Mouse (Mus musculus): ENCODE data around the gene Prdx5. TPM values are rescaled to one million over a fixed set of nuclear protein-coding genes. Genes with fewer than 3 reads are reported as not detected.

The Prdx5 gene
- polyA plus RNA-seq, 1 experiment: 169 TPM

DNA sequence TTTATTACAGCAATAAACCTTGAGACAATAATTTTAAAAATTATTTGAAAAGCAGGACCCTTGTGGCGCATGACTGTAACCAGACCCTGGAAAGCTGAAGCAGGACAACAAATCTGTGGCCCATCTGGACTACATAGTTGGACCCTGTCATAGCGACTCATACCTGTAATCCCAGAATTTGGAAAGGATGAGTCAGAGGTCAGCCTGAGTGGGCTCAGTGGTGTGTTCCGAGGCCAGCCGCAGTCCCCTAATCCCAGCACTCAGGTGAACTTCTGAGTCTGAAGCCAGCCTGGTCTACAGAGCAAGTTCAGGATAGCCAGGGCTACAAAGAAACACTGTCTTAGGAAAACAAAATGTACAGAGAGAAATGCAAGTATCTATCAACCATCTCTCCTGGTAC, 48.5 kb downstream of the Prdx5 start:
- TF ChIP-seq CTCF (IDR thresholded peaks at IDR 0.05; ENCODE audit: borderline replicate concordance, extremely low read depth, insufficient read depth, insufficient read length) (no peak), POLR2A (IDR thresholded peaks at IDR 0.05; ENCODE audit: borderline replicate concordance, extremely low read depth, insufficient read depth, insufficient read length, poor library complexity, severe bottlenecking) (no peak)
- no peak for DNase-seq (ENCODE audit: low read depth)

DNA sequence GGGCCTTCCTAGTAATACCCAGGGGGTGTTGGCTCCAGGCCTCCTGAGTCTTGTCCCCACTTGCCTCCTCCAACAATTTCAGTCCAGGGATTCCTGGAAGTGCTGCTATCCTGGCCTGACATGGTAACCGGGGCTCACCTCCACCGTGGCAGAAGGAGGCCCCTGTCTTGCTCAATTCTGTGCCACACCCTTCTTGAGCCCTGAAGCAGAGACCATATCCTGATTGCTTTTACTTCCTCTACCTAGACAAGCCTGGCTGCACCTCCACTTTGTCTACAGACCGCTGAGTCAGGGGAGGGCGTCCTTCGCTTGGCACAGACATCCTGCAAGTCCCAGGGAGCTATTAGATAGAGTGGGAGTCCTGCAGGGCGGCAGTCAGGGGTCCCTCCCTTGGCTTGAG, 49.2 kb downstream of the Prdx5 start:
- no peak for TF ChIP-seq CTCF (IDR thresholded peaks at IDR 0.05; ENCODE audit: borderline replicate concordance, extremely low read depth, insufficient read depth, insufficient read length)
- TF ChIP-seq POLR2A (IDR thresholded peaks at IDR 0.05; ENCODE audit: borderline replicate concordance, extremely low read depth, insufficient read depth, insufficient read length, poor library complexity, severe bottlenecking): no peak

DNA sequence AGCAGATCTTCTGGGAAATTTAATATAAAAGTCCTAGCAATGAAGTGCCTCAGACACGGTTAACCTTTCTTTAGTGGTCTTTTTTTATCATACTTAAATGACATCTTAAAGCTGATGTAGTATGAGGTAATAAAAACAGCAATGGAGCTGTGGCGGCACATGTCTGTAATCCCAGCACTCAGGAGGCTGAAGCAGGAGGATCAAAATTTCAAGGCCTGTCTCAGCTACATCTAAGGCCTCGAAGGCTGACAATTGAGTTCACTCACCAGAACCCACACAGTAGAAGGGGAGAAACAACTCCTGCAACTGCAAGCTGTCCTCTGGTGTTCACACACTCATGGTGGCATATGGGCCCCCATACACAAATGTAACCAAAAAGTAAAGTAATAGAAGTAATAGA, 49.9 kb downstream of the Prdx5 start:
- no peak for DNase-seq (ENCODE audit: low read depth)

More for the DNA sequence above, 49.2 kb downstream of the Prdx5 start:
- no peak for DNase-seq (ENCODE audit: low read depth)

DNA sequence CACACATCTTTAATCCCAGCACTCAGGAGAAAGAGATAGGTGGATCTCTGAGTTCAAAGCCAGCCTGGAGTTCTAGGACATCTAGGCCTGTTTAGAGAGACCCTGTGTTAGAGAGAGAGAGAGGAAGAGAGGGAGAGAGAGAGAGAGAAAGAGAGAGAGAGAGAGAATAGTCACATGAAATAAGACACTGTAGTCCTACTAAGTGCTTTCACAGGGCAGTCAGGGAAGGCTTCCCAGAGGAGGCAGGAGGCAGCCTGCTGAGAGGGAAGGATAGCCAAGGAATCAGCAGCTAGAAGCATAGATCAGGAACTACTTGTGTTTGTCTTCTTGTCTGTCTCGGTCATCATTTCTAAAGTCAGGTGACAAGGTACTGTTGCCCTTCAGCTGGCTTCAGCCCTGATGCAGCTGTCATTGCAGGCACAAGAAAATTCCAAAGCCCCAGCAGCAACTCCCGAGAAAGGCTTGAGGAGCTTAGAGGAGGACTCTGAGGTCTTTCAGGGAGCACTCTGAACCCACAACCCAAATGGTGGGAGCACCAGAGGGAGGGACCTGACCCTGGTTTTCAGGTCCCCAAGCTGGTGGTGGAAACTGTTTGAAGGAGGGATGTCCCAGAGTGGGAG, 50.8 kb downstream of the Prdx5 start:
- TF ChIP-seq POLR2A (IDR thresholded peaks at IDR 0.05; ENCODE audit: borderline replicate concordance, extremely low read depth, insufficient read depth, insufficient read length, poor library complexity, severe bottlenecking) (no peak), CTCF (IDR thresholded peaks at IDR 0.05; ENCODE audit: borderline replicate concordance, extremely low read depth, insufficient read depth, insufficient read length) (no peak)
- no peak for DNase-seq (ENCODE audit: low read depth)

More for the DNA sequence above, 49.9 kb downstream of the Prdx5 start:
- TF ChIP-seq POLR2A (IDR thresholded peaks at IDR 0.05; ENCODE audit: borderline replicate concordance, extremely low read depth, insufficient read depth, insufficient read length, poor library complexity, severe bottlenecking): no peak
- TF ChIP-seq CTCF (IDR thresholded peaks at IDR 0.05; ENCODE audit: borderline replicate concordance, extremely low read depth, insufficient read depth, insufficient read length): no peak

- TF ChIP-seq POLR2A (IDR thresholded peaks at IDR 0.05; ENCODE audit: borderline replicate concordance, extremely low read depth, insufficient read depth, insufficient read length, poor library complexity, severe bottlenecking): no peak
- no peak for TF ChIP-seq CTCF (IDR thresholded peaks at IDR 0.05; ENCODE audit: borderline replicate concordance, extremely low read depth, insufficient read depth, insufficient read length)
- DNase-seq (ENCODE audit: low read depth): no peak
These were observed 51.9 kb downstream of the Prdx5 start, which contains the start of gene Ccdc88b for GRCm38 (mm10) chr19:6858031-6858430. Gene Ccdc88b (minus strand): TSS chr19:6858211.

DNA sequence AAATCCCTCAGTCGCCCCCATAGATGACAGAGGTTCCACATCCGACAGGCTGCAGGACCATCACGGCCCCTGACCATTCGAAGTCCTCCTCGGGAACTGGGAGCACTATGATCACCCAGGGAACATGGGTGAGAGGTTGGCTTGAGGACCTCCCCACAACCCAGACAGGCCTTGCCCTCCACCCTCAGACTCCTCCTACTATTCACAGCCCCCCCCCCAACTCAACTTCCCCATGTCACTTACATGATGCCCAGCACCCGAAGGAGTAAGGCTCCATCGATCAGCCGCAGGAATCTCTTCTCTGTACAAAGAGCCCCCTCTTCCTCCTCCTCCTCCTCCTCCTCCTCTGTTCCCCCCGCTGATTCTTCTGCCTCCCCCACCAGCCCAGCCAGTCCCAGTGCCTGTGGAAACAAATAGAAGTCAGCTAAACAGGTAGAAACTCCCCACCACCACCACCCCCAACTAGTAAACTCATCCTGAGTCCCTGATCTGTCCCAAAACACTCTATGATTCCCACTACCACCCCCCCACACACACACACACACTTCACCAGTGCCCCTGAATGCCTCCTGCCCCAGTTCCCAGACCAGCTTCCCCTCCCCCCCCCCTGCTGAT, 52.4 kb downstream of the Prdx5 start:
- DNase-seq (ENCODE audit: low read depth): no peak
- TF ChIP-seq CTCF (IDR thresholded peaks at IDR 0.05; ENCODE audit: borderline replicate concordance, extremely low read depth, insufficient read depth, insufficient read length) (no peak), POLR2A (IDR thresholded peaks at IDR 0.05; ENCODE audit: borderline replicate concordance, extremely low read depth, insufficient read depth, insufficient read length, poor library complexity, severe bottlenecking) (no peak)

- TF ChIP-seq CTCF (IDR thresholded peaks at IDR 0.05; ENCODE audit: borderline replicate concordance, extremely low read depth, insufficient read depth, insufficient read length) (no peak), POLR2A (IDR thresholded peaks at IDR 0.05; ENCODE audit: borderline replicate concordance, extremely low read depth, insufficient read depth, insufficient read length, poor library complexity, severe bottlenecking) (no peak)
- DNase-seq (ENCODE audit: low read depth): no peak
These were observed 52.9 kb downstream of the Prdx5 start for GRCm38 (mm10) chr19:6857003-6857360.

Other genes starting within 250 kb of the Prdx5 start
- 6.0 and 7.3 TPM in 2 replicates for gene Rps6ka4, start 69.5 kb downstream of the Prdx5 start, polyA plus RNA-seq (2012; rRNA removed)
- 0.48 and 0.83 TPM in 2 replicates for gene Ccdc88b, start 51.9 kb downstream of the Prdx5 start, polyA plus RNA-seq (2012; rRNA removed)
- 117 and 158 TPM in 2 replicates for gene Trmt112, start 408 bp downstream of the Prdx5 start, polyA plus RNA-seq (2012; rRNA removed)
- gene Esrra, start 11.7 kb upstream of the Prdx5 start, polyA plus RNA-seq (2012; rRNA removed): 35.5 and 41.3 TPM in 2 replicates
- gene Catsperz, start 15.3 kb upstream of the Prdx5 start, polyA plus RNA-seq (2012; rRNA removed): 1.0 and 1.5 TPM in 2 replicates
- gene Kcnk4, start 24.4 kb upstream of the Prdx5 start, polyA plus RNA-seq (2012; rRNA removed): 1.2 and 2.1 TPM in 2 replicates
- gene Bad, start 31.8 kb upstream of the Prdx5 start, polyA plus RNA-seq (2012; rRNA removed): 72.8 and 83.4 TPM in 2 replicates
- gene Gpr137, start 32.4 kb upstream of the Prdx5 start, polyA plus RNA-seq (2012; rRNA removed): 75.5 and 86.8 TPM in 2 replicates
- 359 and 550 TPM in 2 replicates for gene Ppp1r14b, start 64.9 kb upstream of the Prdx5 start, polyA plus RNA-seq (2012; rRNA removed)
- 22.7 and 28.3 TPM in 2 replicates for gene Plcb3, start 66.4 kb upstream of the Prdx5 start, polyA plus RNA-seq (2012; rRNA removed)
- 50.3 and 61.0 TPM in 2 replicates for gene Fkbp2, start 70.4 kb upstream of the Prdx5 start, polyA plus RNA-seq (2012; rRNA removed)
- gene Vegfb, start 77.5 kb upstream of the Prdx5 start, polyA plus RNA-seq (2012; rRNA removed): 28.6 and 39.3 TPM in 2 replicates
- 25.7 and 31.3 TPM in 2 replicates for gene Dnajc4, start 82.5 kb upstream of the Prdx5 start, polyA plus RNA-seq (2012; rRNA removed)
- 15.4 and 21.5 TPM in 2 replicates for gene Nudt22, start 86.0 kb upstream of the Prdx5 start, polyA plus RNA-seq (2012; rRNA removed)
- gene Trpt1, start 86.0 kb upstream of the Prdx5 start, polyA plus RNA-seq (2012; rRNA removed): 18.6 and 25.5 TPM in 2 replicates
- gene Fermt3, start 109.4 kb upstream of the Prdx5 start, polyA plus RNA-seq (2012; rRNA removed): 4.8 and 5.3 TPM in 2 replicates
- gene Stip1, start 129.9 kb upstream of the Prdx5 start, polyA plus RNA-seq (2012; rRNA removed): 151 and 158 TPM in 2 replicates
- gene Macrod1, start 146.7 kb upstream of the Prdx5 start, polyA plus RNA-seq (2012; rRNA removed): 5.7 and 8.2 TPM in 2 replicates
- gene Flrt1, start 195.6 kb upstream of the Prdx5 start, polyA plus RNA-seq (2012; rRNA removed): 2.5 and 4.3 TPM in 2 replicates